Mouse (Mus musculus) 3134 (cell line): ENCODE measurements around the gene Gal3st1.
A peak's percentile ranks its signal among the peaks of the same experiment; 100 is the strongest.
"Not testable (repeated sequence)": the region's sequence is repeated elsewhere in the genome, so short reads cannot be mapped to it uniquely, and the experiment has no call there.

ENCODE experiments used
- DNase-seq: peaks from one replicate; pipeline ENCODE4 v3.0.0-alpha.2; 2011; ENCODE audit warnings: low spot score; ENCODE audit not compliant: insufficient read length; ENCODE audit errors: extremely low read depth

The Gal3st1 gene

GRCm38 (mm10) chr11:3983291-3983862 is at the start of gene Gal3st1:
Gal3st1 (plus strand) TSS chr11:3983636.
- no peak for DNase-seq

GRCm38 (mm10) chr11:3933756-3934285 is 49.6 kb upstream of the Gal3st1 start:
- no peak for DNase-seq

GRCm38 (mm10) chr11:3935135-3935534 is 48.3 kb upstream of the Gal3st1 start:
- DNase-seq = no peak

GRCm38 (mm10) chr11:3936318-3936717 is 47.1 kb upstream of the Gal3st1 start:
- DNase-seq = no peak

- no peak for DNase-seq
Observed at GRCm38 (mm10) chr11:3937321-3937874, 46.0 kb upstream of the Gal3st1 start.

- DNase-seq = no peak
Observed at GRCm38 (mm10) chr11:3941371-3941770, 42.1 kb upstream of the Gal3st1 start.

- DNase-seq = no peak
Observed at GRCm38 (mm10) chr11:3946386-3946785, 37.0 kb upstream of the Gal3st1 start.

- DNase-seq = not testable (repeated sequence)
Observed at GRCm38 (mm10) chr11:3954876-3955275, 28.6 kb upstream of the Gal3st1 start.

- not testable (repeated sequence) for DNase-seq
Observed at GRCm38 (mm10) chr11:3955371-3955770, 28.1 kb upstream of the Gal3st1 start.

GRCm38 (mm10) chr11:3960901-3961300 is 22.5 kb upstream of the Gal3st1 start:
- DNase-seq = no peak

GRCm38 (mm10) chr11:3961761-3962160 is 21.7 kb upstream of the Gal3st1 start:
- DNase-seq = no peak

- no peak for DNase-seq
Observed at GRCm38 (mm10) chr11:3963155-3963554, 20.3 kb upstream of the Gal3st1 start.

GRCm38 (mm10) chr11:3963610-3964415 is 19.6 kb upstream of the Gal3st1 start, which contains the start of gene Pes1:
Pes1 (plus strand) TSS chr11:3963975.
- DNase-seq = peak; percentile 85

GRCm38 (mm10) chr11:3964416-3965172 is 18.8 kb upstream of the Gal3st1 start:
- no peak for DNase-seq

- no peak for DNase-seq
Observed at GRCm38 (mm10) chr11:3969837-3970236, 13.6 kb upstream of the Gal3st1 start.

GRCm38 (mm10) chr11:3970361-3970760 is 13.1 kb upstream of the Gal3st1 start:
- DNase-seq = no peak

GRCm38 (mm10) chr11:3973081-3973480 is 10.4 kb upstream of the Gal3st1 start:
- DNase-seq = no peak

GRCm38 (mm10) chr11:3974311-3974710 is 9.1 kb upstream of the Gal3st1 start:
- DNase-seq = no peak

GRCm38 (mm10) chr11:3976678-3977077 is 6.8 kb upstream of the Gal3st1 start, which contains the start of gene 4930556J24Rik:
4930556J24Rik (minus strand) TSS chr11:3976778.
- DNase-seq = no peak

GRCm38 (mm10) chr11:3978421-3978820 is 5.0 kb upstream of the Gal3st1 start:
- DNase-seq = no peak

- no peak for DNase-seq
Observed at GRCm38 (mm10) chr11:3981536-3981935, 1.9 kb upstream of the Gal3st1 start.
